Mouse (Mus musculus): ENCODE results near the gene Lhfpl2. TPM values are rescaled to one million over a fixed set of nuclear protein-coding genes. Genes with fewer than 3 reads are reported as not detected.
"Not testable (repeated sequence)": the region's sequence is repeated elsewhere in the genome, so short reads cannot be mapped to it uniquely, and the experiment has no call there.

Gene Lhfpl2
- 44.2 and 51.3 TPM in 2 replicates for polyA plus RNA-seq (2016; fragmentation: Nextera tagmentation; extraction: Ambion mirVana)

DNA sequence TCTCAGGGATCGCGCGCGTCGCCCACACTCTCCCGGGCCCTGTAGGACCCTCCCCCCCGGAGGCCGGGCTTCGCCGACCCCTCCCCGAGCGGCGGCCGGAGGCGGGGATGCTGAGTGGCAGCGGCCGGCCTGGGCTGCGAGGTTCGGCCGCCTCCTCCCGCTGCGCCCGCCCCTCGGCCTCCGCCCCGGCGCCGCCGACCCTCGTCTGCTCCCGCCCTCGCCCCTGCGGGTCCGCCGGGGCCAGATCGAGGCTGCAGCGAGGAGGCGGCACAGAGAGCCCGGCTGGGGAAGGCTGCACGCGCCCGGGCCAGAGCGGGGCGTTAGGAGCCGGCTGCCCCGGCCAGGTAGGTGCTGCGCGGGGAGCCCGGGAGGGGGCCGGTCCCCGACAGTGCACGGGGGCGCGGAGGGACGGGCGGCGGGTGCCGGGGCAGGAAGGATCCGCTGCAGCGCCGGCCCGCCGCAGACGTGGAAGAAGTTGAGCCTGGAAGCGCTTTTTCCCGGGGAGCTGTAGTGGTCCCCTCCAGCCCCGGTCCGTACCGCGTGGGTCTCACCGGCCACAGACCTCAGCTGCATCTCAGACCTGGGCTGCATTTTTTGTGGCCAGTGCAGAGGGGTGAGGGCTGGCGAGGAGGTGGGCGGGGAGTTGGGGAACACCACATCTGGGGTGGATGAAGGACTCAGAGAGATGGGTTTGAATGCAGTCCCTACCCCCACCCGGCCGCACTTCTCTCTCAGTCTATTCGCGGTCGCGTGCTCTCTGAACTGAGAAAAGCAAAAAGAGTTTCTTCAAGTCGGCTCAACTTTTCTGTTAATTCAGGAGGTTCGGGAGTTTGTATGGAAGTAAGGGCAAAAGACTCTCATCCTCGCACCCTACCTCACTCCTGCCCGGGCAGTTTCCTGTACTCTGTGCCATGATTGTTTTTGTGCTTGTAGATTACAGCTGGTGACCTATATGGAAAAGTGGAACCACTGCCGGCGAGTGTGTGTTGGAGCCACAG lies at the start of gene Lhfpl2:
Lhfpl2 (plus strand) TSS at position 234 of the 998 bp plus-strand sequence.
- peak within 1 kb of the TSS; percentile 94 for H3K27ac ChIP-seq
- H3K9ac ChIP-seq (replicated peaks): peak within 1 kb of the TSS; percentile 94
- peaks cover 40% of the 10 kb centered on the region for H3K4me1 ChIP-seq (replicated peaks)
- peak within 1 kb of the TSS; percentile 77 for H3K4me2 ChIP-seq
- H3K9me3 ChIP-seq: no peaks in the 10 kb centered on the region
- H3K36me3 ChIP-seq: no peaks in the 10 kb centered on the region
- ATAC-seq (ENCODE audit: insufficient number of reproducible peaks, insufficient read depth, low FRiP score, low TSS enrichment, low read depth): peak; percentile 83
- no peaks in the 10 kb centered on the region for H3K27me3 ChIP-seq
- under 1% methylated on average over 79 of the region's 85 CpGs for WGBS
- peak within 1 kb of the TSS; percentile 89 for H3K4me3 ChIP-seq (replicated peaks)

DNA sequence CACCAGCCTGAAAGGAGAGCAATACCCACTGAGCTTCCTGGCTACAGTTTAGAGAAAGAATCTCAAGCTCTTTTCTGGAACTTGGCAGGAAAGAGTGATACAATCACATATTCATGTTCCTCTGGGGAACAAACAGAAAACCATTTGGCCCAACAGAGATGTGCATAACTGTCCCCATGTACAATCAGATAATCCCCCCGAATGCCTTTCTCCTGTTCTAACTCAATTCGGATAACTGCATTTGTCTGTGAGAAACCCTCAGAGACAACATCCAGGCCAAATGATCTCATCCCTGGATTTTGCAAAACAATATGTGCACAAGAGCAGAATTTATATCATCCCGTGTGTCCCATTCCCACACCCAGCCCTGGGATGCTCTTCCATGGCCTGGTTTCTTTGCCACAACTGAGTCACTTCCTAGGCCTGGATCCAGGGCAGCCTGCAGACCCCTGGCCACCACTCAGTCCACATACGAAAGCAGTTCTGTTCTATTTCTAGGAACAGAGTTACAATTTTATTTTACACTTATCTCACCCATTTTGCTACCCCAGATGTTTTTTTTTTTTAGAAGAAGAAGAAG lies 45.5 kb upstream of the Lhfpl2 start:
- no peak overlapping the region for H3K27ac ChIP-seq
- no peaks in the 10 kb centered on the region for H3K9me3 ChIP-seq
- H3K27me3 ChIP-seq: no peaks in the 10 kb centered on the region
- H3K9ac ChIP-seq (replicated peaks): no peak overlapping the region
- H3K36me3 ChIP-seq: no peaks in the 10 kb centered on the region
- no peak overlapping the region for H3K4me2 ChIP-seq
- peaks cover 7% of the 10 kb centered on the region; the same call in 1 of the 2 replicates for H3K4me1 ChIP-seq (replicated peaks)
- no peak overlapping the region for H3K4me3 ChIP-seq (replicated peaks)
- 90% methylated on average over 4 of the region's 4 CpGs for WGBS
- ATAC-seq (ENCODE audit: insufficient number of reproducible peaks, insufficient read depth, low FRiP score, low TSS enrichment, low read depth): no peak

DNA sequence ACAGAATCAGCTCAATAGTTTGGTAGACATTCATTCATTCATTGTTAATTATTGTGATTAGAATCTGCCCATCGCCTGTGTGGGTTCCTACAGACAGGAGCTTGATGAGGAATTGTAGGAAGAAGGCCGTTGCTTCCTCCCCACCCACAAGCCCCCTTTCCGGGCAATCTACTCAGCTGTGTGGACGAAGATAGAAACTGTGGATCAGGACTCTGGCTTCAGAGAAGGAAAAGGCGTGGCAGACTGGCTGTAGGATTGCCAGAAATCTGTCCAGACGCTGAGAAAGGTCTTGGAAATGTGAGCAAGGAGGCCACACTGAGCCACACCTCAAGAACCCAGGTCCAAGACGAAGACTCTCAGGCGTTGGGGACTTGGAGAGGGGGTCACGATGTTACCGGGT lies 43.6 kb upstream of the Lhfpl2 start:
- Histone ChIP-seq H3K4me2 (no peak overlapping the region), H3K9me3 (no peaks in the 10 kb centered on the region), H3K27ac (no peak overlapping the region), H3K4me3 (replicated peaks) (no peak overlapping the region), H3K27me3 (no peaks in the 10 kb centered on the region), H3K9ac (replicated peaks) (no peak overlapping the region), H3K4me1 (replicated peaks) (peaks cover 7% of the 10 kb centered on the region; the same call in 1 of the 2 replicates), H3K36me3 (no peaks in the 10 kb centered on the region)
- ATAC-seq (ENCODE audit: insufficient number of reproducible peaks, insufficient read depth, low FRiP score, low TSS enrichment, low read depth): no peak
- 70% methylated on average over 10 of the region's 10 CpGs for WGBS

DNA sequence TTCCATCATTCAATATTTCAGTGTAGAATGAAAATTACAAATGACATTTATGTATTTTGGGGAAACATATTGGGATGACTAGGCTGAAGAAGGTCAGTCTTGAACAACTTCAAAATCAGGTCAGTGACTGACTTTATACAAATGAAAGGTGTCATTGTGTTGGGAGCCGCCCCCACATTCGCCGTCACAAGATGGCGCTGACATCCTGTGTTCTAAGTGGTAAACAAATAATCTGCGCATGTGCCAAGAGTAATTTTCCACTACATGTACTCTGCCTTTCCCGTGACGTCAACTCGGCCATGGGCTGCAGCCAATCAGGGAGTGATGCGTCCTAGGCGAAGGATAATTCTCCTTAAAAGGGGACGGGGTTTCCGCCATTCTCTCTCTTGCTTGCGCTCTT lies 33.0 kb upstream of the Lhfpl2 start:
- peaks cover 22% of the 10 kb centered on the region for H3K4me1 ChIP-seq (replicated peaks)
- not testable (repeated sequence) for H3K9ac ChIP-seq (replicated peaks); H3K4me3 ChIP-seq (replicated peaks); H3K27me3 ChIP-seq; H3K9me3 ChIP-seq; H3K36me3 ChIP-seq; ATAC-seq (ENCODE audit: insufficient number of reproducible peaks, insufficient read depth, low FRiP score, low TSS enrichment, low read depth); H3K27ac ChIP-seq; H3K4me2 ChIP-seq
- 89% methylated on average over 9 of the region's 13 CpGs for WGBS

DNA sequence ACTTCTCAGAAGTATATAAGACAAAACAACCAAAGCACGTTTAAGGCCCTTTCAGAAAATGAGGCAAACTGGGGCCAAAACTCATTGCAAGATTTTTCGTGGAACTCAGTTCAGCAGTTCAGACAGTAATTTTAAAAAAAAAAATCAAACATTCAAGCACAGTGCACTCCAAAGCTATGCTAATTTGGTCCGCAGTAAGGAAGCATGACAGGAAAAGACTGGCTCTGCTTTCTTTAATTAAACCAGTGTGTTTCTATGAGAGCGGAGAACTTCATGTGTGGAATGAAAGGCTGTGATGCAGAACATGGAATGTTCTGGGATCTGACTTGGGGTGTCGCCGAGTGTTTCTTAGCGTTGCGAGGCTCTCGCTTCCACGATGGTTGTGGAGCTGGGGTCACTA lies 28.4 kb upstream of the Lhfpl2 start:
- H3K36me3 ChIP-seq: no peaks in the 10 kb centered on the region
- H3K27ac ChIP-seq: no peak overlapping the region
- no peak overlapping the region for H3K9ac ChIP-seq (replicated peaks)
- H3K4me3 ChIP-seq (replicated peaks): no peak overlapping the region
- WGBS: 72% methylated on average over 10 of the region's 10 CpGs
- H3K9me3 ChIP-seq: no peaks in the 10 kb centered on the region
- peaks cover 22% of the 10 kb centered on the region for H3K4me1 ChIP-seq (replicated peaks)
- H3K27me3 ChIP-seq: no peaks in the 10 kb centered on the region
- no peak for ATAC-seq (ENCODE audit: insufficient number of reproducible peaks, insufficient read depth, low FRiP score, low TSS enrichment, low read depth)
- no peak overlapping the region for H3K4me2 ChIP-seq

DNA sequence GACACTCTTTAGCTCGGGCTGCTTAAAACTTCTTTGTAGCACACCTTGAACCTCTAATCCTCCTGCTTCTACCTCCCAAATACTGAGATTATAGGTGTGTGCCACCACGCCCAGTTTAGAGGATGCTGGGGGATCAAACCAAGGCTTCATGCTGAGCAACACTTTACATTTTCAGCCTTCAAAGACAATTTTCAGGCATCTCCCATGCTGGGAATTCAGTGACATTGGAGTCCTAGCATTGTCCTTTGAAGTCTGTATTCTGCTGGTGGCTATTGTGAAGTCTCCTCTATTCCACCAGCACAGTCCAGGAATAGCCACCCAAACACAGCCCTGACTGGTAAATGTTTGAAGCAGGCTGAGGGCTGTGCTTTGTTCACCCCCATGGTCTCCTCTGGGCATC lies 27.0 kb upstream of the Lhfpl2 start:
- Histone ChIP-seq H3K4me1 (replicated peaks) (peaks cover 22% of the 10 kb centered on the region), H3K9ac (replicated peaks) (no peak overlapping the region), H3K4me3 (replicated peaks) (no peak overlapping the region), H3K36me3 (no peaks in the 10 kb centered on the region), H3K4me2 (no peak overlapping the region), H3K9me3 (no peaks in the 10 kb centered on the region), H3K27ac (no peak overlapping the region), H3K27me3 (no peaks in the 10 kb centered on the region)
- 88% methylated on average over 2 of the region's 2 CpGs for WGBS
- no peak for ATAC-seq (ENCODE audit: insufficient number of reproducible peaks, insufficient read depth, low FRiP score, low TSS enrichment, low read depth)

DNA sequence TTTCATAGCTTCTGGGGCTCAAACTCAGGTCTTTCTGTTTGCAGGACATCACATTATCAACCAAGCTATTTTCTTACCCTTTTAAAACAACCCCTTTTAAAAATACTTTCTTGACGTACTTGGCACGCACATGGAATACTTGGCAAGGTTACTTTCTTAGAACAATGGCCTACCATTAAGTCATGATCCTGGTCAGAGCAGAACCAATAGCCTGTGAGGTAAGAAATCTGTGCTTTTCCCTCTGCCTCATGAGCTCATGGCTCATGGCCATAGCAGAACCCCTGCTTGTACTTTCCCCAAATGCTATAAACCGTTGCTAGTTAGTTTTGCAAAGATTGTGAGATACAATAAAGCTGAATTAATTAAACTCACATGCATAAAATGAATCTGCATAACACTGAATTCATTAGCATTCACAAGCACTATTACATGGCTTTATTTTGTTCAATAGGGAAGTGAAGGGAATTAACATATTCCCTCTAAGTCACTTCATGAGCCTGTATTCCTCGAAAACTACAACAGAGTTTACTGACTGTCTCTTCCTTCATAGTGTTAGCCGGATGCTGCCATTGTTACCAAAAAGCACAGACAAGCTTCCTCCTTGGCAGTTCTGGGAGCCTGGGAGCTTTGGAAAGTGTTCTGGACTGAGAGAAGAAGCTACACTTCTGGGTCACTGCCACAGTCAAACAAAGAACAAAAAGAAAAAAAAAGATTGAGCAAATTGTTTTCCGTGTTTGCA lies 20.1 kb upstream of the Lhfpl2 start:
- no peaks in the 10 kb centered on the region for H3K27me3 ChIP-seq
- no peaks in the 10 kb centered on the region for H3K36me3 ChIP-seq
- H3K4me3 ChIP-seq (replicated peaks): no peak overlapping the region
- WGBS: 62% methylated on average over 6 of the region's 6 CpGs
- no peak overlapping the region for H3K27ac ChIP-seq
- H3K9me3 ChIP-seq: no peaks in the 10 kb centered on the region
- no peak overlapping the region for H3K9ac ChIP-seq (replicated peaks)
- H3K4me2 ChIP-seq: no peak overlapping the region
- no peak for ATAC-seq (ENCODE audit: insufficient number of reproducible peaks, insufficient read depth, low FRiP score, low TSS enrichment, low read depth)
- no peaks in the 10 kb centered on the region for H3K4me1 ChIP-seq (replicated peaks)

DNA sequence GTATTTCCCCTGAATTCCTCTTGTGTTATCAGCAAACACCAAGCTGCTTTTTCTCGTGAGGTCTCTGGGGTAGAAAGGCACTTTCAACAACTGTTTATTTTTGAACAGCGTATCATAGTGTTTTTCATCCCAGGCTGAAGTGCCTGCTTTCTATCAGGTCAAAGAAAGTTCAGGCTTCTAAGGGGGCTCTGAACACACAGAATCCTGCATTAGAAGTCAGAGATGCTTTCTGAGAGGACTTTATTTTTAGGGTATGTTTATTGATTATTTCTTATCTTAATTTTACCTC lies 19.6 kb upstream of the Lhfpl2 start:
- Histone ChIP-seq H3K27ac (no peak overlapping the region), H3K4me2 (no peak overlapping the region), H3K4me3 (replicated peaks) (no peak overlapping the region), H3K27me3 (no peaks in the 10 kb centered on the region), H3K9ac (replicated peaks) (no peak overlapping the region), H3K9me3 (no peaks in the 10 kb centered on the region), H3K4me1 (replicated peaks) (no peaks in the 10 kb centered on the region), H3K36me3 (no peaks in the 10 kb centered on the region)
- no peak for ATAC-seq (ENCODE audit: insufficient number of reproducible peaks, insufficient read depth, low FRiP score, low TSS enrichment, low read depth)
- 30% methylated on average over 2 of the region's 2 CpGs for WGBS

DNA sequence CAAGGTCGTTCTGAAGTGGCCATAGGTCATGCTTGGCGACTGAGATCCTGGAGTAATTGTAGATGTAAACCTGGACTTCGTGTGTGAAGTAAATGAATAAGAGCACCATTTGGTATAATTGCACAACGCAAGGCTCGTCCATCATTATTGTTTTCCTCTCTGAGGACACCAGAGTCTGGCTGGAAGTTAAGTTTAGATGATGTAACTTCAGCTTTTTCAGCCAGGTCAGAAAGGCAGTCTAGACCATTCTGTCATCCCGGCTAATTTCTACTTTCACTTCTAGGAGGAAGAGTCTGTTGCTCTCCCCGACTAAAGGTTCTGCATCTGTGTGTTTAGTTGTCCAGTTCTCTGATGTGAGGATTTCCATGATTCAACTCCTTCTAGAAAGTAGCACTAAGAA lies 7.6 kb upstream of the Lhfpl2 start:
- Histone ChIP-seq H3K4me3 (replicated peaks) (no peak overlapping the region), H3K36me3 (no peaks in the 10 kb centered on the region), H3K27me3 (no peaks in the 10 kb centered on the region), H3K9me3 (no peaks in the 10 kb centered on the region), H3K4me1 (replicated peaks) (no peaks in the 10 kb centered on the region), H3K4me2 (no peak overlapping the region), H3K27ac (no peak overlapping the region), H3K9ac (replicated peaks) (no peak overlapping the region)
- WGBS: 49% methylated on average over 7 of the region's 7 CpGs
- no peak for ATAC-seq (ENCODE audit: insufficient number of reproducible peaks, insufficient read depth, low FRiP score, low TSS enrichment, low read depth)

DNA sequence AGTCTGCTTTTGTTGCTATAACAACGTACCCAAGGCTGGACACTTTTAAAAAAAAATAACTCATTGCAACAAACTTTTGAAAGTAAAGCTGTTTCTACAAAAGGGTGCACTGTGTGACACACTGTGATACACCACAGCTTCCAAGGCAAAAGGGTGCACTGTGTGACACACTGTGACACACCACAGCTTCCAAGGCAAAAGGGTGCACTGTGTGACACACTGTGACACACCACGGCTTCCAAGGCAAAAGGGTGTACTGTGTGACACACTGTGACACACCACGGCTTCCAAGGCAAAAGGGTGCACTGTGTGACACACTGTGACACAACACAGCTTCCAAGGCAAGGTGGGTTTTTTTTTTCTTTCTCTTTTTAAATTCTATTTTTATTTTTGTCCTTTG lies 6.8 kb upstream of the Lhfpl2 start:
- no peaks in the 10 kb centered on the region for H3K9me3 ChIP-seq
- H3K27me3 ChIP-seq: no peaks in the 10 kb centered on the region
- no peak for ATAC-seq (ENCODE audit: insufficient number of reproducible peaks, insufficient read depth, low FRiP score, low TSS enrichment, low read depth)
- 84% methylated on average over 3 of the region's 3 CpGs for WGBS
- H3K4me2 ChIP-seq: no peak overlapping the region
- no peak overlapping the region for H3K4me3 ChIP-seq (replicated peaks)
- H3K9ac ChIP-seq (replicated peaks): no peak overlapping the region
- no peaks in the 10 kb centered on the region for H3K4me1 ChIP-seq (replicated peaks)
- no peaks in the 10 kb centered on the region for H3K36me3 ChIP-seq
- no peak overlapping the region for H3K27ac ChIP-seq

DNA sequence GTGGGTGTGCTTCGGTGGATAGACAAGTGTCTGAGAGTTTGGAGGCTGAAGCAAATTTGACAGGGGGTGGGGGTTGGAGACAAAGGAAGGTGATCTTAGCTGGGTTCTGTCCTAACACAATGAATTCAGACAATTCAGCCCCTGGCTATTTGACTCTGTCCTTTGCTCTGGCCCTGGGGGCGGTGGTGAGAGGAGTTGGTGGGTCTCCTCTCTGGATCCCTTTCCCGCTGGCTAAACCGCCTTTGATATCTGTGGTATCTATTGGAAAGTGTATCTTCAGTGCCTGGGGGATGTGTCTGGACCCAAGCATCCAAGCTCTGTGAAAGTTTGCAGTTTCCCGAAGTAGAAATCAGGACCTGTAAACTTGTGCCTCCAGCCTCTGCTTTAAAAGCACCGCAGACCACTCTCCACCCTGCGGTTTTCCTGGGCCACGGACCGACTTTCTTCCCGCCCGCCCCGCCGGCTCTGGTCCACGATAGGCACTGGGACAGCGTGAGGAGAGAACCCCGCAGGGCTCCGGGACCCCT lies 497 bp upstream of the Lhfpl2 start:
- H3K27me3 ChIP-seq: no peaks in the 10 kb centered on the region
- H3K27ac ChIP-seq: peak overlapping the region; percentile 94
- H3K36me3 ChIP-seq: no peaks in the 10 kb centered on the region
- peaks cover 33% of the 10 kb centered on the region for H3K4me1 ChIP-seq (replicated peaks)
- WGBS: 3% methylated on average over 17 of the region's 17 CpGs
- peak overlapping the region; percentile 89 for H3K4me3 ChIP-seq (replicated peaks)
- peak overlapping the region; percentile 94 for H3K9ac ChIP-seq (replicated peaks)
- no peaks in the 10 kb centered on the region for H3K9me3 ChIP-seq
- ATAC-seq (ENCODE audit: insufficient number of reproducible peaks, insufficient read depth, low FRiP score, low TSS enrichment, low read depth): peak; percentile 7
- H3K4me2 ChIP-seq: peak overlapping the region; percentile 77
